Mouse (Mus musculus) olfactory bulb, adult 2 months (tissue): ENCODE measurements around the gene Slc17a2.

Source experiments
- CTCF ChIP-seq: fragments of 200-500 bp; IDR thresholded peaks from 2 replicates; pipeline ENCODE4 v1.5.1; 2012; ENCODE audit warnings: low read depth, mild to moderate bottlenecking, low read length, moderate library complexity; ENCODE audit not compliant: insufficient read depth
- POLR2A ChIP-seq: fragments of 200-500 bp; IDR thresholded peaks from 2 replicates; pipeline ENCODE4 v1.6.1; 2012; ENCODE audit warnings: mild to moderate bottlenecking, low read depth, low read length, moderate library complexity; ENCODE audit not compliant: insufficient read depth

- no peak for TF ChIP-seq POLR2A
- TF ChIP-seq CTCF: no peak
Observed at GRCm38 (mm10) chr13:23834836-23835235, 28.0 kb downstream of the Slc17a2 start.
